Mouse (Mus musculus) limb, embryonic 10.5 days (tissue): Measurements from ENCODE around the gene Rab13. TPM values are rescaled to one million over a fixed set of nuclear protein-coding genes. Genes with fewer than 3 reads are reported as not detected.

Experiments used
- DNase-seq: peaks from one replicate; pipeline ENCODE4 v3.0.0-alpha.2; 2017; ENCODE audit warnings: low spot score
- H3K27ac ChIP-seq: fragments of 300-500 bp; sonication (generic); 2 replicates; pipeline ENCODE4 v1.5.1; 2016; ENCODE audit warnings: mild to moderate bottlenecking
- H3K27me3 ChIP-seq: fragments of 300-500 bp; sonication (generic); 2 replicates; pipeline ENCODE4 v1.6.1; 2016; ENCODE audit warnings: low read depth, mild to moderate bottlenecking; ENCODE audit not compliant: poor library complexity, severe bottlenecking
- H3K36me3 ChIP-seq: fragments of 300-500 bp; sonication (generic); 2 replicates; pipeline ENCODE4 v1.6.1; 2016; ENCODE audit warnings: mild to moderate bottlenecking, moderate library complexity
- H3K4me1 ChIP-seq: fragments of 300-500 bp; sonication (generic); 2 replicates; pipeline ENCODE4 v1.6.1; 2016
- H3K4me3 ChIP-seq: fragments of 300-500 bp; sonication (generic); 2 replicates; pipeline ENCODE4 v1.5.1; 2016; ENCODE audit warnings: mild to moderate bottlenecking, moderate library complexity
- H3K9me3 ChIP-seq: fragments of 300-500 bp; sonication (generic); replicated peaks from 2 replicates; pipeline ENCODE4 v1.6.1; 2016; ENCODE audit warnings: mild to moderate bottlenecking
- WGBS: fragments of 180-500 bp; shearing (Covaris S2); methylation state at CpG from one replicate; pipeline ENCODE4 v1.1.7; 2016; 5-methylcytosine and 5-hydroxymethylcytosine counted together
- polyA plus RNA-seq: library from polyadenylated mRNA; unstranded; fragments of >200 nt; fragmentation: Nextera tagmentation; extraction: Ambion mirVana; gene quantifications from 2 replicates; pipeline ENCODE4 v1.2.1, GENCODE M21; 2016

The Rab13 gene
- polyA plus RNA-seq, 1 experiment from 2014 or later = 25.6 TPM

DNA sequence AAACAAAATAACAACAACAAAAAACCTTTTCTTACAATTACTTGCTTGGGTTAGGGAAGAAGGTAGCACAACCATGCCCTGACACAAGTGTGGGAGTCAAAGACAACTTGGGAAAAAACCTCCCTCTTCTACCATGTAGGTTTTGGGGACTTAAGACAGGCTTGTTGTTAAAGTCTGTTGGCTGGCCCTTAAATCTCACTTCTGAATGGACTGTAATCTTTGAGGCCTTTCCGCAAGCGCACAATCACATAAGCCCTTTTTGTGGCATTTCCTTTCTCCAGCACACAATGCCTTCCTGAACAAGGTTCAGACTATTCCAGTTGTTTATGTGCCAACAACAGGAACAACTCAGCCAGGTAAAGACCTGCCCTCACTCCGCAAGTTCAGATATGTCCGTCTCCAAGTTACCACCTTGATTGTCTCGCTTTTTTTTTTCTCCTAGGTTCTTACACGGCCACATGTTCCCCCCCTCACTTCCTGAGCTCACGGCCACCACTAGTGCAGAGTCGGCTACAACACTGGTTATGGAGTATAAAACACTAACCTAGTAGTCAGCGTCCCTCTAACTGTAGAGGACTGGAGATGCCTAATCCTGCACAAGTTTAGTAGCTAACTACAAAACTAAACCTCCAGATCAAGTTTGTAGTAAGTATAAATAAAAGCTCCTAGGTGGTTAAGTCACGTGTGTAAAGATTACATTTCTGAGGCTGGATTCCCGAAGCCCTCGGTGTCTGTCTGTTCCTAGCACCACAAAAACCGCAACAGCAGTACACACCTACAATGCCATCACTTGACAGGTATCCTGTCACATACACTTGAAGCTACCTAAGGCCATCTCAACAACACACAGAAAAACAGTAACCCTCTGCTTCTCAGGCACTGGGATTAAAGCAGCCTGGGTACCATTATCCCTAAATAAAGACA is 1.8 kb upstream of the Rab13 start:
- Histone ChIP-seq H3K9me3 (no peaks in the 10 kb centered on the region), H3K36me3 (peaks cover 58% of the 10 kb centered on the region), H3K27ac (no peak overlapping the region), H3K4me3 (peak overlapping the region; percentile 88), H3K27me3 (no peaks in the 10 kb centered on the region), H3K4me1 (peaks cover 22% of the 10 kb centered on the region)
- DNase-seq = no peak
- 84% methylated on average over 13 of the region's 13 CpGs for WGBS

DNA sequence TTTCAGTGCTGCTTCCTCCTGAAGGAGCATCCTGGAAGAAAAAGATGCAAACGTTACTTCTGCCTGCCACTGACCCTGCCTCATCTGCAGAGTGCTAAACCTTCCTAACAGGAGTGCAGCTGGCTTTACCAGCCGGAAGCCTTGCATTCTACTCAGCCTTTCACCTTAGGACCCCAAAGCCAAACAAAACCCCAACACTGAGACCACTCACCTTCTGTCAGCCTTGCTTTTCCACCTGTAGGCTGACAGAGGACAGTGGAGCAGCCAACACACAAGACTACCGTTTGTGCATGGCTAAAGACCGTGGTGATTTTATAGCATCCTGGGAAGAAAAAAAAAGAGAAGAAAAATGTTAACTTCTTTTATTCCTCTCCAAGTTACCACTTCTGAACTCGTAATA is 772 bp upstream of the Rab13 start:
- no peak for DNase-seq
- peaks cover 50% of the 10 kb centered on the region for H3K36me3 ChIP-seq
- H3K27ac ChIP-seq = peak overlapping the region; percentile 96
- H3K9me3 ChIP-seq = no peaks in the 10 kb centered on the region
- peaks cover 22% of the 10 kb centered on the region for H3K4me1 ChIP-seq
- peak overlapping the region; percentile 88 for H3K4me3 ChIP-seq
- WGBS = 12% methylated on average over 5 of the region's 5 CpGs
- no peaks in the 10 kb centered on the region for H3K27me3 ChIP-seq

DNA sequence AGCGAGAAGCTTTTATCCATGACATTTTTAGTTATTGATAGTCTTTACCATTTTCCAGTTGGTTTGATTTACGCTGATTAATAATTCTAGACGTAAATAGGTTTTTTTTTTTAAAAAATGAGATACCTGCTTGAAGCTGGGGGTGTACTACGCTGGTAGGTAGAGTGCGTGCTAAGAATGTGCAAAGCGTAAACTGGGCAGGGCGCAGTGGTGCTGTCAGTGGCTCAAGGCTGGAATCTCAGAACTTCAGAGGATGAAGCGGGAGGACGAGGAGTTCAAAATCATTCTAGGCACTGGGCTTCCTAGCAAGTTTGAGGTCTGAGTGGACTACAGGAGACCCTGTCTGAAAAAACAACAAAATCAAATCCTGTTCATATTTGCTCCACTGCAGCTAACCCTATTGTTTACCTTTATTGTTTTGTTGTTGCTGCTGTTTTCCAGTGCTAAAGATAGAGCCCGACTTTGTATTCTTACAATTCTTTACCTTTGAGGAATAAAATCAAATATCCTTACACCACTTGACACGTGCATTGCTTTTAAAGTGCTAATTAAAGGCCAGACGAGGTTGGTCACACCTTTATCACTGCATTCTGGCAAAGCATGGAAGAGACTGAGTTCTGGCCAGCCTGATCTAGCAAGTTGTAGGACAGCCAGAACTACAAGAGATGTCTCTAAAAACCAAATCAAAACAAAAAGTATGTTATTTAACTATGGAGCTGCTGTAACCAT is 625 bp downstream of the Rab13 start:
- Histone ChIP-seq H3K9me3 (no peaks in the 10 kb centered on the region), H3K4me1 (peaks cover 22% of the 10 kb centered on the region), H3K4me3 (peak overlapping the region; percentile 88), H3K27ac (peak overlapping the region; percentile 96), H3K36me3 (peaks cover 36% of the 10 kb centered on the region), H3K27me3 (no peaks in the 10 kb centered on the region)
- DNase-seq = no peak
- 17% methylated on average over 12 of the region's 12 CpGs for WGBS

DNA sequence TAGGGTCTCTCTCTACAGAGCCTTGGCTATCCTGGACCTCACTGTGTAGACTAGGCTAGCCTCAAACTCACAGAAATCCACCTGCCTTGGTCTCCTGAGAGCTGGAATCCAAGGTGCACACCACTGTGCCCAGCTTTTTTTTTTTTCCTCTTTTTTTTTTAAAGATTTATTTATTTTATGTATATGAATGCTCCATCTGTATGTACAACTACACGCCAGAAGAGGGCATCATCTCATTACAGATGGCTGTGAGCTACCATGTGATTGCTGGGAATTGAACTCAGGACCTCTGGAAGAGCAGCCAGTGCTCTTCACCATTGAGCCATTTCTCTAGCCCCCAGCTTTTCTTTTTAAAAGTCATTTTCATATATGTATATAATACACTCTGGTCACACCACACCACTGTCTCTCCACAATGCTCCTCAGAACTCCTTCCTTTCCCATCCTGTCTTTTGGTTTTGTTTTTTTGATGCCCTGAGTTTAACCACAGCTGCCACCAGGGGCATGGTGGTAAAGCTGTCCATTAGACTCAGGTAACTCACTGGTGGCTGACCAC is 2.4 kb downstream of the Rab13 start:
- peaks cover 19% of the 10 kb centered on the region for H3K36me3 ChIP-seq
- DNase-seq = no peak
- H3K27me3 ChIP-seq = no peaks in the 10 kb centered on the region
- H3K9me3 ChIP-seq = no peaks in the 10 kb centered on the region
- no peak overlapping the region for H3K4me3 ChIP-seq
- H3K27ac ChIP-seq = no peak overlapping the region
- H3K4me1 ChIP-seq = peaks cover 32% of the 10 kb centered on the region
- WGBS = 33% methylated on average over 1 of the region's 1 CpGs

DNA sequence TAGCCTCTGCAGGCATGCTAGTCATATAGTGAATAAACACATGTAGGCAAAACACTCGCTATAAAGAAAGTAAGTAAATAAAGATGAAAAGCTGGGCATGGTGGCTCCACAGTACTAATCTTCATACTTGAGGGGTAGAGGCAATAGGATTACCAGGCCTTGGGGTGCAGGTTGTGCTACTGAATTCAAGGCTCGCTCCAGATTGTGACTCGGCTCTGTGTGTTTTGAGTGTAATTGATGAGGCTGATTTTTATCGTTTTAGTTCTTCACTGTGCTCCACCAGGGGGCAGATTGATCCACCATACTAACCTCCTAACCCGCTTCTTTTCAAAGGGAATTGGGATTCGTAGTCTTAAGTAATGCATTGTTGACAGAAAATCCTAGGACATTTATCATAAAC is 6.6 kb downstream of the Rab13 start:
- Histone ChIP-seq H3K4me1 (peaks cover 23% of the 10 kb centered on the region), H3K27me3 (no peaks in the 10 kb centered on the region), H3K36me3 (peaks cover 24% of the 10 kb centered on the region), H3K9me3 (no peaks in the 10 kb centered on the region), H3K4me3 (peak overlapping the region; percentile 60), H3K27ac (peak overlapping the region; percentile 84)
- 15% methylated on average over 6 of the region's 6 CpGs for WGBS
- peak; percentile 62 for DNase-seq

DNA sequence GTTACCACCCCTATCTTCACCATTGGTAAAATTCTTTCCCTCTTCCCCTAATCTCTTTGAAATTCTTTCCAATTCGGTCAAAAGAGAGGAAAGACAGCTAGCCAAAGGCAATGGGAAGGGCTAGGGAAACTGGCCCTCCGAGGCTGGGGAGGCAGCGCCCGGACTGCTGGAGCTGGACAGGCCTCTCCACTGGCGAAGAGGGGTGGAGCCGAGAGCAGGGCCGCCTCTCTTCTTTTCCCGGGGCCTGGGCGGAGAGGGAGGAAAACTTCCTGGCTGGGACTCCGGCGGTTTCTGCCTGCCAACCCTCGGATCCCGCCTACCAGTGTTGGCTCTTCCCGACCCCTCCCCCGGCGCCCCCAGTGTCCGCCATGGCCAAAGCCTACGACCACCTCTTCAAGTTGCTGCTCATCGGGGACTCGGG is 7.0 kb downstream of the Rab13 start:
- H3K36me3 ChIP-seq = peaks cover 29% of the 10 kb centered on the region
- peak; percentile 80 for DNase-seq

DNA sequence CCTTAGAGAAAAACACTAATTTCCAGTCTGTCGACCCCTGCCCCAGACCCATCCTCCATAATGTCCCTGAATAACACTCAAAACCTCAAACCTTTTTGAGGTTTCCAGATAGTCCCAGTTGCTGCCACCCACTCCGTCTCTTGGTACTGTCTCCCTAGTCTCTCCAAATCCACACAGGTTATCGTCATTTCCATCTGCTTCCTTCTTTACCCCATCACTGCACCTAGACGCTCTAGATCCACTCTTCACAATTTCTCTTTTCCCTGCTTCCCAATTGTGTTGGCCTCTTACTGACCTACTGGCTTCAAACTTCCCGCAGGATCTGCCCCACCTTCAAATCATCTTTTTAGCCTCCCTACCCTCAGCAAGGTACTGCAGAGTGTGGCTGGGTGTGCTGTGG is 7.6 kb downstream of the Rab13 start:
- H3K36me3 ChIP-seq = peaks cover 35% of the 10 kb centered on the region
- no peaks in the 10 kb centered on the region for H3K9me3 ChIP-seq
- no peak for DNase-seq
- H3K4me3 ChIP-seq = peak overlapping the region; percentile 60
- H3K4me1 ChIP-seq = peaks cover 23% of the 10 kb centered on the region
- no peaks in the 10 kb centered on the region for H3K27me3 ChIP-seq
- 29% methylated on average over 5 of the region's 5 CpGs for WGBS
- peak overlapping the region; percentile 84 for H3K27ac ChIP-seq

More for the DNA sequence above, 7.0 kb downstream of the Rab13 start:
- Histone ChIP-seq H3K4me1 (peaks cover 23% of the 10 kb centered on the region), H3K4me3 (peak overlapping the region; percentile 60), H3K27me3 (no peaks in the 10 kb centered on the region), H3K27ac (peak overlapping the region; percentile 84), H3K9me3 (no peaks in the 10 kb centered on the region)
- WGBS = under 1% methylated on average over 20 of the region's 20 CpGs

DNA sequence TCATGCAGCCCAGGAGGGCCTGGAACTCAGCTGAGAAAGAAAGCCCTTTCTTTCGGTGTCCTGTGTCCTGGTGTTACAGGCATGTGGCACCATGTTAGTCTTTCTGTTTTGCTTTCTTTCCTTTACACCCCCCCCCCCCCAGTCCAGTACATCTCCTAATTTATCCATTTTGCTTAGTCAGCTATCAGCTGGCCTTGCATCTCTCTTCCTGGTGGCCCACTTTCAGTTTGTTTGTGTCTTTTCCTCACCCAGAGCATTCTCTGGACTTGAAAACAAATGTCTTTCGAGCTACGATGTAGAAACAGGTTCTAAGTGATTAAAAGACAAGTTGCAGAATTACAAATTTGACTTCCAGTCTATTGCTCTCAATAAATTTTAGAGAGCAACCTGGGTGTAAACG is 9.0 kb downstream of the Rab13 start:
- WGBS = 93% methylated on average over 4 of the region's 4 CpGs

DNA sequence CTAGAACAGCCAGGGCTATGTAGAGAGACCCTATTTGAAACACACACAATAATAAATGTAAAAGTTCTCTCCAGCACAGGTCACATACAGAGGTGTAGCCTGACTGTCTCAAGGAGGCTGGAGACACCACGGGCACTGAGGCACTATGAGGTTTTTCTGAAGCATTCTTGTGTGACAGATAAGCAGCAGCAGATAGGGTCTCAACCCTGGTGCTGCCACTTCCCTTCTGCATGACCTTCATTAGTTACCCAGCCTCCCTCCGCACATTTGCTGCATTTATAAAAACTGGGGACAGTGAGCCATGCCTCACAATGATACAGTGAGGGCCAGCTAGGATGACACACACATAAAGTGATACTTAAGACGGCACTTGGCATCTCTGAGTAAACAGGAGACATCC is 9.4 kb downstream of the Rab13 start:
- no peak for DNase-seq

More for the DNA sequence above, 9.0 kb downstream of the Rab13 start:
- Histone ChIP-seq H3K27me3 (no peaks in the 10 kb centered on the region), H3K4me3 (no peak overlapping the region), H3K27ac (peak overlapping the region; percentile 25; the same call in 1 of the 2 replicates), H3K4me1 (peaks cover 23% of the 10 kb centered on the region), H3K36me3 (peaks cover 38% of the 10 kb centered on the region), H3K9me3 (no peaks in the 10 kb centered on the region)
- DNase-seq = no peak

DNA sequence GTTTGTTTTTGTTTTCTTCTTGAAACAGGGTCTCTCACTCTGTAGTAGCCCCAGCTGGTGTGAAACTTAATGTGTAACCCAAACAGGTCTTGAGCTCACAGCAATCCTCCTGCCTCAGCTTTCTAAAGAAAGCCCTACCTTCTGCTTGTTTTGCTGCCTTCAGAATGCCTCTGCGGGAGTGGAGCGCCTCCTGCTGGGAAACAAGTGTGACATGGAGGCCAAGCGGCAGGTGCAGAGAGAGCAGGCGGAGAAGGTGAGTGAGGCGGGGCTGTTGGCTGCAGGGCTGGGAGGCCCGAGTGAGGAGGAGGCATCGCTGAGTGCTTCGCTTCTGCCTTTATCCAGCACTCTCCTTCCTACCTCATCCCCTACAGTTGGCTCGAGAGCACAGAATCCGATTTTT is 10.8 kb downstream of the Rab13 start:
- 80% methylated on average over 10 of the region's 10 CpGs for WGBS
- Histone ChIP-seq H3K36me3 (peaks cover 38% of the 10 kb centered on the region), H3K27ac (no peak overlapping the region), H3K4me1 (peaks cover 23% of the 10 kb centered on the region), H3K4me3 (no peak overlapping the region), H3K9me3 (no peaks in the 10 kb centered on the region), H3K27me3 (no peaks in the 10 kb centered on the region)
- no peak for DNase-seq

More for the DNA sequence above, 9.4 kb downstream of the Rab13 start:
- H3K4me3 ChIP-seq = no peak overlapping the region
- peaks cover 38% of the 10 kb centered on the region for H3K36me3 ChIP-seq
- H3K27me3 ChIP-seq = no peaks in the 10 kb centered on the region
- 89% methylated on average over 3 of the region's 3 CpGs for WGBS
- no peaks in the 10 kb centered on the region for H3K9me3 ChIP-seq
- H3K4me1 ChIP-seq = peaks cover 23% of the 10 kb centered on the region
- H3K27ac ChIP-seq = no peak overlapping the region

DNA sequence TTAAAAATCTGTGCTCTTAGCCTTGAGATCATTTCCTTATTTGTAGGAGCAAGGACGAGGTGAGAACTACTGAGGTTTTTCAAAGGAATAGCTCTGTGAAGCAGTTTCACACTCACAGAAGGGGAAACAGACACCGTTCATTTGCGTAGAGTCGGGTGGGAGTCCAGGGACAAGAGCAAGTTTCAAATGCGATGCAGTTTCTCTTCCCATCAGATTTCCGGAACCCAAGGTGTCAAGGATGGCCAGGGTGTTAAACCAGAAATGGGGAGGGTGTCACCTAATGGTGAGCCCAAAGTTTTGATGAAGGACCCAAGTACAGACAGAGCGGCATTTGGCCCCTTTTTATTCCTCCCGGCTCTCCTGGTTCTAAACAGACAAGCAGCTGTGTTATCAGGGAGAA is 17.6 kb downstream of the Rab13 start:
- peaks cover 14% of the 10 kb centered on the region for H3K4me1 ChIP-seq
- WGBS = 15% methylated on average over 8 of the region's 8 CpGs
- H3K36me3 ChIP-seq = peaks cover 32% of the 10 kb centered on the region
- no peak for DNase-seq
- peak overlapping the region; percentile 78 for H3K4me3 ChIP-seq
- H3K27ac ChIP-seq = peak overlapping the region; percentile 91
- no peaks in the 10 kb centered on the region for H3K27me3 ChIP-seq
- no peaks in the 10 kb centered on the region for H3K9me3 ChIP-seq

DNA sequence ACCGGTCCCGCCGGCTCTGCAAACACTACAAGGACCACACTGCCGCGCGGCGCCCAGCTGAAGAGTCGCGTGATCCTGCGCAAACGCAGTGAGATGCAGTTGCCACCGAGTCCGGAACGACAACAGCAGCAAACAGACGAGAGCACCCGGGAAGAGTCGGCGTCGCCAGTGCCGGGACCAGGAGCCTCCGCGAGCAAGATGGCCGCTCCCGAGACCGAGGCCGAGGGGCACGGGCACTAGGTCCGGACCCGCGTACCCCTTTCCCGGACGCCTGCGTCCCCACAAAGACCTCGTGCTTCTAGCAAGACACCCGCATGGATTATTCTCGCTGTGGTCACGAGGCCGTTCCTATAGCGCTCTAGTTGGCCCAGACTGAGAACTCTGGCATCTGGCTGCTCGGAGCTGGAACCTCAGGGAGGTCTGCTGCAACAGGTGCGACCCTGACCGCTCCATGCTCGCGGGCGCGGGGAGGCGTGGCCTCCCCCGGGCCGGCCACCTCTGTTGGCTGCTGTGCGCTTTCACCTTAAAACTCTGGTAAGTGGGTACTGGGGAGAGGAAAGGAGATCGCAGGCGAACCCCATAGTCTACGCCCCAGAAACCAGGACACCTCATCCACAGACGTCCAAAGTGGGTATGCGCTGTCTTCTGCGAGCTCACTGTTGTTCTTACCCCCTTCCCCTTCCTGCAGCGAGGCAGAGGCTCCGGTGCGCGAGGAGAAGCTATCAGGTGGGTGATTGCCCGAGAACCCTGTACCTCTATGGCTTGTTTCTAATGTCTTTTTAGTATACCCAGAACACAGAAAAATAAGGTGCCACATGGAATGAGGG is 18.2 kb downstream of the Rab13 start, which contains the start of gene Jtb:
TSS of gene Jtb (plus strand) at position 91 of the 827 bp plus-strand sequence.
- Histone ChIP-seq H3K36me3 (peaks cover 34% of the 10 kb centered on the region), H3K4me3 (peak within 1 kb of the TSS; percentile 78), H3K27ac (peak within 1 kb of the TSS; percentile 91), H3K9me3 (no peaks in the 10 kb centered on the region), H3K4me1 (peaks cover 14% of the 10 kb centered on the region), H3K27me3 (no peaks in the 10 kb centered on the region)
- WGBS = under 1% methylated on average over 61 of the region's 61 CpGs
- peak; percentile 92 for DNase-seq
